Mouse (Mus musculus) inflammation-experienced regulatory T-cells (primary cell): ENCODE measurements around the gene Lin37. TPM values are rescaled to one million over a fixed set of nuclear protein-coding genes. Genes with fewer than 3 reads are reported as not detected.

Experiments used
- polyA plus RNA-seq, 2 experiments: library from polyadenylated mRNA; unstranded; fragments of 100-300 nt; shearing (Covaris generic); gene quantifications; one replicate each; pipeline ENCODE4 v1.2.1; 2017

Lin37 gene
- polyA plus RNA-seq = 10 to 100 TPM; 80.6 to 85.0 TPM

GRCm38 (mm10) chr7:30559443-30559954, at the start of gene Lin37:
TSS of gene Lin37 (minus strand) at chr7:30559838.

GRCm38 (mm10) chr7:30598786-30599185, 39.1 kb upstream of the Lin37 start, which contains the start of gene Zbtb32:
TSS of gene Zbtb32 (minus strand) at chr7:30598909.

GRCm38 (mm10) chr7:30588676-30589434, 29.2 kb upstream of the Lin37 start, which contains the start of gene Kmt2b:
TSS of gene Kmt2b (minus strand) at chr7:30588726.

GRCm38 (mm10) chr7:30564970-30565571, 5.4 kb upstream of the Lin37 start, which contains the start of gene Igflr1:
TSS of gene Igflr1 (plus strand) at chr7:30565427.

GRCm38 (mm10) chr7:30563117-30563905, 3.7 kb upstream of the Lin37 start, which contains the start of the genes U2af1l4, Gm49396 and Psenen:
TSS of gene U2af1l4 (plus strand) at chr7:30563301.
TSS of gene Gm49396 (plus strand) at chr7:30563344.
TSS of gene Psenen (minus strand) at chr7:30563627.

GRCm38 (mm10) chr7:30552102-30553020, 7.3 kb downstream of the Lin37 start, which contains the start of the genes Hspb6 and Proser3:
TSS of gene Hspb6 (plus strand) at chr7:30552178.
TSS of gene Proser3 (minus strand) at chr7:30552299.

GRCm38 (mm10) chr7:30534633-30535577, 24.7 kb downstream of the Lin37 start, which contains the start of gene Arhgap33:
TSS of gene Arhgap33 (minus strand) at chr7:30535060.

Other genes with a start within 250 kb of the Lin37 start
- 10 to 100 TPM; 13.3 to 21.9 TPM for gene Syne4, start 245.0 kb downstream of the Lin37 start, polyA plus RNA-seq
- not detected for gene E130208F15Rik, start 238.1 kb downstream of the Lin37 start, polyA plus RNA-seq
- gene Sdhaf1, start 235.9 kb downstream of the Lin37 start, polyA plus RNA-seq = 10 to 100 TPM; 36.0 to 57.6 TPM
- not detected for gene Lrfn3, start 197.1 kb downstream of the Lin37 start, polyA plus RNA-seq
- 10 to 100 TPM in 1 of 2 experiments, 1 to 10 TPM in 1; 2.4 to 16.6 TPM for gene Tyrobp, start 146.1 kb downstream of the Lin37 start, polyA plus RNA-seq
- 100 to 1,000 TPM; 388 to 519 TPM for gene Hcst, start 140.0 kb downstream of the Lin37 start, polyA plus RNA-seq
- 100 to 1,000 TPM in 1 of 2 experiments, 10 to 100 TPM in 1; 93.7 to 126 TPM for gene Nfkbid, start 138.1 kb downstream of the Lin37 start, polyA plus RNA-seq
- gene Aplp1, start 114.3 kb downstream of the Lin37 start, polyA plus RNA-seq = 10 to 100 TPM; 25.4 to 35.3 TPM
- gene Kirrel2, start 102.1 kb downstream of the Lin37 start, polyA plus RNA-seq = not detected
- gene Nphs1, start 101.5 kb downstream of the Lin37 start, polyA plus RNA-seq = not detected
- gene Prodh2, start 66.2 kb downstream of the Lin37 start, polyA plus RNA-seq = under 1 TPM in 1 of 2 experiments, not detected in 1; 0.95 TPM
- gene Arhgap33, start 24.8 kb downstream of the Lin37 start, polyA plus RNA-seq = 1 to 10 TPM in 1 of 2 experiments, under 1 TPM in 1; 0.82 to 1.1 TPM
- gene Hspb6, start 7.7 kb downstream of the Lin37 start, polyA plus RNA-seq = 1 to 10 TPM; 3.4 to 7.8 TPM
- gene Proser3, start 7.5 kb downstream of the Lin37 start, polyA plus RNA-seq = 1 to 10 TPM; 6.0 to 9.2 TPM
- 10 to 100 TPM; 39.3 to 39.7 TPM for gene U2af1l4, start 3.5 kb upstream of the Lin37 start, polyA plus RNA-seq
- 10 to 100 TPM; 76.1 to 100.0 TPM for gene Gm49396, start 3.5 kb upstream of the Lin37 start, polyA plus RNA-seq
- 100 to 1,000 TPM; 211 to 228 TPM for gene Psenen, start 3.8 kb upstream of the Lin37 start, polyA plus RNA-seq
- gene Igflr1, start 5.6 kb upstream of the Lin37 start, polyA plus RNA-seq = 100 to 1,000 TPM in 1 of 2 experiments, 10 to 100 TPM in 1; 76.2 to 250 TPM
- 10 to 100 TPM; 10.6 to 16.5 TPM for gene Kmt2b, start 28.9 kb upstream of the Lin37 start, polyA plus RNA-seq
- gene Zbtb32, start 39.1 kb upstream of the Lin37 start, polyA plus RNA-seq = 10 to 100 TPM in 1 of 2 experiments, 1 to 10 TPM in 1; 5.3 to 20.8 TPM
- gene Upk1a, start 53.0 kb upstream of the Lin37 start, polyA plus RNA-seq = 1 to 10 TPM in 1 of 2 experiments, not detected in 1; 1.6 TPM
- 100 to 1,000 TPM; 588 to 621 TPM for gene Cox6b1, start 66.3 kb upstream of the Lin37 start, polyA plus RNA-seq
- gene Etv2, start 76.0 kb upstream of the Lin37 start, polyA plus RNA-seq = not detected
- gene Rbm42, start 90.5 kb upstream of the Lin37 start, polyA plus RNA-seq = 100 to 1,000 TPM; 177 to 208 TPM
- 10 to 100 TPM; 34.8 to 50.8 TPM for gene Haus5, start 105.2 kb upstream of the Lin37 start, polyA plus RNA-seq
- gene Pmis2, start 111.8 kb upstream of the Lin37 start, polyA plus RNA-seq = 1 to 10 TPM in 1 of 2 experiments, not detected in 1; 3.0 TPM
- gene 2200002J24Rik, start 139.1 kb upstream of the Lin37 start, polyA plus RNA-seq = not detected
- gene Atp4a, start 152.4 kb upstream of the Lin37 start, polyA plus RNA-seq = 1 to 10 TPM in 1 of 2 experiments, not detected in 1; 2.4 TPM
- 100 to 1,000 TPM; 107 to 111 TPM for gene Tmem147, start 169.7 kb upstream of the Lin37 start, polyA plus RNA-seq
- gene Gapdhs, start 183.8 kb upstream of the Lin37 start, polyA plus RNA-seq = 1 to 10 TPM in 1 of 2 experiments, under 1 TPM in 1; 0.40 to 1.6 TPM
- 1 to 10 TPM in 1 of 2 experiments, not detected in 1; 2.9 TPM for gene Sbsn, start 191.6 kb upstream of the Lin37 start, polyA plus RNA-seq
- under 1 TPM in 1 of 2 experiments, not detected in 1; 0.37 TPM for gene Dmkn, start 203.9 kb upstream of the Lin37 start, polyA plus RNA-seq
- not detected for gene Krtdap, start 228.1 kb upstream of the Lin37 start, polyA plus RNA-seq